Mouse (Mus musculus) left cerebral cortex, adult 18-20 months (tissue): ENCODE measurements around the gene Zbtb32. TPM values are rescaled to one million over a fixed set of nuclear protein-coding genes. Genes with fewer than 3 reads are reported as not detected.

ENCODE experiments used
- DNase-seq, 2 experiments: peaks; one replicate each; pipeline ENCODE4 v3.0.0; 2021 to 2022; ENCODE audit warnings: low spot score in 2 of 2, mixed read lengths in 1 of 2
- total RNA-seq, 2 experiments: library from RNA; stranded (reverse); gene quantifications; 2 replicates each; pipeline ENCODE4 v1.2.3; 2021

The Zbtb32 gene
- total RNA-seq, 2 experiments from 2014 or later: not detected

GRCm38 (mm10) chr7:30572389-30572788 lies 26.3 kb downstream of the Zbtb32 start:
- DNase-seq: no peak

GRCm38 (mm10) chr7:30567555-30567954 lies 31.2 kb downstream of the Zbtb32 start:
- no peak for DNase-seq

GRCm38 (mm10) chr7:30566033-30566432 lies 32.7 kb downstream of the Zbtb32 start:
- DNase-seq: no peak

- DNase-seq: no peak
These were observed 33.6 kb downstream of the Zbtb32 start, which contains the start of gene Igflr1 for GRCm38 (mm10) chr7:30564970-30565571. Igflr1 (plus strand) TSS chr7:30565427.

- no peak for DNase-seq
These were observed 34.8 kb downstream of the Zbtb32 start for GRCm38 (mm10) chr7:30563906-30564280.

DNA sequence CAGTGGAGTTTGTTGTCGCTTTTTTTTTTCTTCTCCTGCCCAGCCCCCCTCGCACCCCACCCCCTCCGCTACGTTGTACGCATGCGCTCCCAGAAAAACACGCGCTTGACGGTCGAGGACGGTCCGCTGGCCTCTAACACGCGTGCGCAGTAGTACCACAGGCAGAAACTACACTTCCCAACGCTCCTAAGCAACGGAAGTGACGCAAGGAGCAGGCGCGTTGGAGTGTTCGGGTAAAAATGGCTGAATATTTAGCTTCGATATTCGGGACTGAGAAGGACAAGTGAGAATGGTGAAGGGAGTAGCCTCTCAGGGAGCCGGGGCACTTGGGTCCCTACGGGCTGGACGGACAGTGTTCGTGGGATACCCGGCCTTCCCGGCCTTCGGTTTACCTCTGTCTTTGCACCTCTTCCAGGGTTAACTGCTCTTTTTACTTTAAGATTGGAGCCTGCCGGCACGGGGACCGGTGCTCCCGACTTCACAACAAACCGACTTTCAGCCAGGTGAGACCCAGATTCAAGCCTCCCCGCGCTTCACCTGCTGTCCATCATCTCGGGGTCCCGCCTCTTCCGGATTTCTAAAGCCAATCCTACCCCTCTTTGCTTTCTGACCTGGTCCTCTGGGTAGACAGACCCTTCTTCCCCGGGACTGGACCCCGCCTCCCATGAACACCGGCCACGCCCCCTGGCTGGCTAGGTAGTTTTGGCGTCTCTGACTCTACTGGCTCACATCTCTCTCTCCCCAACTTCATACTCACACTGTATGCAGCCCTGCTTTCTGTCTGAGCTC lies 35.4 kb downstream of the Zbtb32 start, which contains the start of the genes U2af1l4, Gm49396 and Psenen:
Gene U2af1l4, plus strand, starts transcription at position 185 of the 789 bp plus-strand sequence.
Gene Gm49396, plus strand, starts transcription at position 228 of the 789 bp plus-strand sequence.
Gene Psenen, minus strand, starts transcription at position 511 of the 789 bp plus-strand sequence.
- peak; percentile 95 to 96 for DNase-seq

DNA sequence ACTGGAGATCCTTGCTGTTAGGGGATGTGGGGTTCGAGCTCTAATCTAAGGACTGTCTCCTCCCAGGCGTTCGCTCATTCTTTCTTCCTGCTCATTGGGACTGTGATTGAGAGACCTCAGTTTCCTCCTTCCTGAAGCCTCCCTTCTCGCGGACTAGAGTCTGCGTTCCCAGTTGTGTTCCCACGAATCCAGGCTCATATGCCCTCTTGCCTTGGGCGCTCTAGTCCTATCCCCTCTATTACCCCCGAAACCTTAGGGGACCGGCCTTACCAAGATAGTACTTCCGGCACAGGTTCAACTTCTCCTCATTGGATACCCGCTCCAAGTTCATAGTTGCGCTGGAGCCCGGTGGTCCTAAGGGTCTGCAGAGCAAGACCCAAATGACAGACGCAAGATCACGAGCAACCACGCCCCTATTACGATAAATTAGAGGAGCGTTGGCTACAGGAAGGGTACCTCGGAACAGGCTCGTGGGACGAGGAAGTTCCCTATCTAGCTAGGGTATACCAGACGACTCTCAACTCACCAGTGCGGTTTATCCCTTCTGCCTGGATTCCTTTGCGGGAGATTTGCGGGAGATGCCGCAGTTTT lies 36.1 kb downstream of the Zbtb32 start:
- DNase-seq: peak in 1 of 2 experiments; percentile 24

GRCm38 (mm10) chr7:30560296-30560695 lies 38.4 kb downstream of the Zbtb32 start:
- DNase-seq: no peak

- DNase-seq: peak; percentile 96 to 98
These were observed 39.2 kb downstream of the Zbtb32 start, which contains the start of gene Lin37 for GRCm38 (mm10) chr7:30559443-30559954. Lin37 (minus strand) TSS chr7:30559838.

DNA sequence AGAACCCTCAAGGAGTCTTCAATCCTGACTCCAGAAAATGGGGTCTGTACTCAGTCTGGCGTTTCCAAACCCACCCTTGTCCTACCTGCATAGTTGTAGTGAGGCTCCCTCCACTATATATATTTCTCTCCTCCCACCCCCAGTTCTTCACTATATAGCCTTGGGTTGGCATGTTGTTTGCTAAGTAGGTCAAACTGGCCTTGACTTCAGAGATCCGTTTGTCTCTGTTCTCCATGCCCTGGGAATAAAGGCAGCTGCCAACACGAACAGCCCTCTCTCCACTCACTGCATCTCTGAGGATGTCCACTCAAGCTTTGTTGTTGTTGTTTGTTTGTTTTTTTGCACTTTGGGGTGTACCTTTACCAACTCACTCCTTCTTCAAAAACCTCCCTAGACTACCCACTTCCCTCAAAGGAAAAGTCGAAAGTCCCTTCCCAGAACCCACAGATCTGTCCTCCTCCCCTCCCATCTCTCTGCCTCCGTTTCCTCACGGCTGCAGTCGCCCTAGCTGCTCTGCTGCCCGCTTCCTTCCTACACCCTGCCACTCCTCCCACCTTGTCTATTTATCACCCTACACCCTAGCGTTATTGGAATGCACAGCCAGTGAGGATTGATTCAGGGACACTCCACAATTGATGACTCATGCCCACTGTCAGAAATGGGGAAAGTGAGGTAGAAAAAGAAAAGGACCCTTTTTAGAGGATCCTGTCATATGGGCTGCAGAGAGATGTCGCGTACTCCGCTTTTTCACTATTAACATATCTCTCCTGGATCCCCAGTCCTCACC lies 39.9 kb downstream of the Zbtb32 start:
- DNase-seq: no peak

- DNase-seq: peak in 1 of 2 experiments; percentile 40
These were observed 40.7 kb downstream of the Zbtb32 start for GRCm38 (mm10) chr7:30557901-30558514.

DNA sequence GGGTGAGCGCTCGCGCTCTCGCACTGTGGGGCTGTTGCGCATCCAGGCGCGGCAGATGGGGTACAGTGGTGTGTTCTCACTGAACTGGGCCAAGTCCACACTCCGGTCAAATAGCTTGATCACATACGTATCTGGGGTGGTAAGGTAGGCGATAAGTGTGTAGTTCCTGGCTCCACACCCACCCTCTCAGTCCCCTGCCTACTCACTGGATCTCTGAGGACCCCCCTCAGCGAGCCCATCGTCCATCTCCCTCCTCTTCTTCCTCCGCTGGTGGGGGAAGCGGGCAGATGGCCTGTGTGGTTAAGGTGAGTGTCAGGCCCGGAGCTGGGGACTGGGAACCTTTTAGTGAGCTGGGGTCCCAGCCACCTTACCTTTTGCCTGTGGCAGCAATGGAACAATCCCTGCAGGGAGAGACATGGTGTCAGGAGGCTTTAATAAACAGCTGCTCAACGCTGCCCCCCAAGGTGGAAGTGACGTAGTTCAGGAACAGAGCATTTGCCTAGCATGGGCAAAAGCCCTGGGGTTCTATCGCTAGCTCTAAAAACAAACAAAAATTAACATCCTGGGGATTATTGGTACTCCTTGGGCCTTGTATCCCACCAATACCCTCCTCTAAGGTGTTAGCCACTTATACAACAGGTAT lies 41.7 kb downstream of the Zbtb32 start:
- DNase-seq: no peak

- no peak for DNase-seq
These were observed 44.7 kb downstream of the Zbtb32 start for GRCm38 (mm10) chr7:30553810-30554584.

GRCm38 (mm10) chr7:30553021-30553589 lies 45.6 kb downstream of the Zbtb32 start:
- DNase-seq: peak in 1 of 2 experiments; percentile 45

- DNase-seq: peak; percentile 92 to 97
These were observed 46.3 kb downstream of the Zbtb32 start, which contains the start of the genes Hspb6 and Proser3 for GRCm38 (mm10) chr7:30552102-30553020. Hspb6 (plus strand) TSS chr7:30552178. Proser3 (minus strand) TSS chr7:30552299.

GRCm38 (mm10) chr7:30551445-30552101 lies 47.1 kb downstream of the Zbtb32 start:
- DNase-seq: no peak

DNA sequence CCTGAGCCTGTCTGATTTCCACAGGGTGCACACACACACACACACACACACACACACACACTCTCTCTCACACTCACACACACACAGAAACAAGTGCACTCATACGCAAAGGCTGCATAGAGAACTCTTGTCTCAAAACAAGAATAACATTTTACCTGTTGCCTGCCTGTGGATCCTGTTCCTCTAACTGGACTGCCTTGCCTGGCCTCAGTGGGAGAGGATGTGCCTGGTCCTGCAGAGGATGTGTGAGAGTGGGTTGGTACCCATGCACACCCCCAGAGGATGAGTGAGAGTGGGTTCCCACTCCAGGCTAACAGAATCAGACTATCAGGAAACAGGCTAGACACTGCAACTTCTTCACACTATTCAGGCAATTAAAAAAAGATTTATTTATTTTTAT lies 48.1 kb downstream of the Zbtb32 start:
- DNase-seq: no peak
